Mouse (Mus musculus) testis, postnatal 14 days (tissue): ENCODE results near the gene L1cam.

Experiments
- DNase-seq: peaks from one replicate; pipeline ENCODE4 v3.0.0; 2021; ENCODE audit warnings: low spot score

Gene L1cam

GRCm38 (mm10) chrX:73895719-73896118 lies at the start of gene L1cam:
Gene L1cam, minus strand, starts transcription at chrX:73896105.
- no peak for DNase-seq

- no peak for DNase-seq
These were observed 46.4 kb upstream of the L1cam start for GRCm38 (mm10) chrX:73942294-73942693.

- DNase-seq = no peak
These were observed 46.0 kb upstream of the L1cam start for GRCm38 (mm10) chrX:73941860-73942259.

- DNase-seq = no peak
These were observed 36.0 kb upstream of the L1cam start for GRCm38 (mm10) chrX:73931871-73932270.

GRCm38 (mm10) chrX:73930402-73931062 lies 34.6 kb upstream of the L1cam start, which contains the start of gene Renbp:
Gene Renbp, minus strand, starts transcription at chrX:73930850.
- peak; percentile 49 for DNase-seq

- DNase-seq = peak; percentile 19
These were observed 26.6 kb upstream of the L1cam start for GRCm38 (mm10) chrX:73922550-73922882.

- DNase-seq = peak; percentile 85
These were observed 26.1 kb upstream of the L1cam start, which contains the start of the genes Arhgap4 and Naa10 for GRCm38 (mm10) chrX:73921823-73922549. Gene Arhgap4, minus strand, starts transcription at chrX:73921870. Gene Naa10, minus strand, starts transcription at chrX:73921944.

- no peak for DNase-seq
These were observed 25.4 kb upstream of the L1cam start for GRCm38 (mm10) chrX:73921285-73921822.

- DNase-seq = no peak
These were observed 22.7 kb upstream of the L1cam start for GRCm38 (mm10) chrX:73918631-73919030.

GRCm38 (mm10) chrX:73916945-73917344 lies 21.0 kb upstream of the L1cam start:
- no peak for DNase-seq

- peak; percentile 90 for DNase-seq
These were observed 19.2 kb upstream of the L1cam start for GRCm38 (mm10) chrX:73914827-73915703.

- no peak for DNase-seq
These were observed 15.7 kb upstream of the L1cam start for GRCm38 (mm10) chrX:73911588-73911987.

GRCm38 (mm10) chrX:73911156-73911555 lies 15.3 kb upstream of the L1cam start:
- no peak for DNase-seq

GRCm38 (mm10) chrX:73910451-73910850 lies 14.5 kb upstream of the L1cam start:
- no peak for DNase-seq

- DNase-seq = no peak
These were observed 14.1 kb upstream of the L1cam start for GRCm38 (mm10) chrX:73910049-73910448.

GRCm38 (mm10) chrX:73897959-73898358 lies 2.1 kb upstream of the L1cam start:
- DNase-seq = no peak

GRCm38 (mm10) chrX:73892833-73893232 lies 3.1 kb downstream of the L1cam start:
- no peak for DNase-seq

- DNase-seq = no peak
These were observed 4.3 kb downstream of the L1cam start, which contains the start of gene Avpr2 for GRCm38 (mm10) chrX:73891551-73892152. Gene Avpr2, plus strand, starts transcription at chrX:73892102.

- no peak for DNase-seq
These were observed 14.4 kb downstream of the L1cam start for GRCm38 (mm10) chrX:73881463-73881862.

- no peak for DNase-seq
These were observed 14.9 kb downstream of the L1cam start for GRCm38 (mm10) chrX:73881036-73881427.

- no peak for DNase-seq
These were observed 15.5 kb downstream of the L1cam start for GRCm38 (mm10) chrX:73880194-73881035.
